Mouse (Mus musculus): Measurements from ENCODE around the gene Cactin. TPM values are rescaled to one million over a fixed set of nuclear protein-coding genes. Genes with fewer than 3 reads are reported as not detected.
A peak's percentile ranks its signal among the peaks of the same experiment; 100 is the strongest.

Cactin gene
- polyA plus RNA-seq, 1 experiment from 2014 or later: 49.9 TPM

GRCm38 (mm10) chr10:81289278-81289677 is 31.6 kb upstream of the Cactin start:
- 4% methylated on average over 7 of the region's 7 CpGs for WGBS
- H3K9me3 ChIP-seq: no peaks in the 10 kb centered on the region
- peak overlapping the region; percentile 46 for H3K4me2 ChIP-seq
- peaks cover 59% of the 10 kb centered on the region for H3K4me1 ChIP-seq
- H3K27me3 ChIP-seq: peaks cover 24% of the 10 kb centered on the region
- H3K4me3 ChIP-seq: peak overlapping the region; percentile 33; the same call in 1 of the 2 replicates
- no peak overlapping the region for H3K9ac ChIP-seq
- peak overlapping the region; percentile 91 for H3K27ac ChIP-seq
- no peak for ATAC-seq (ENCODE audit: borderline replicate concordance, extremely low read depth, low FRiP score, low TSS enrichment)
- no peaks in the 10 kb centered on the region for H3K36me3 ChIP-seq

- Histone ChIP-seq H3K36me3 (no peaks in the 10 kb centered on the region), H3K27ac (peak overlapping the region; percentile 91), H3K4me1 (peaks cover 60% of the 10 kb centered on the region), H3K9me3 (no peaks in the 10 kb centered on the region), H3K4me3 (peak overlapping the region; percentile 33), H3K9ac (no peak overlapping the region), H3K27me3 (peaks cover 18% of the 10 kb centered on the region), H3K4me2 (peak overlapping the region; percentile 46)
- ATAC-seq (ENCODE audit: borderline replicate concordance, extremely low read depth, low FRiP score, low TSS enrichment): no peak
- WGBS: 36% methylated on average over 14 of the region's 14 CpGs
Observed at GRCm38 (mm10) chr10:81289811-81290210, 31.1 kb upstream of the Cactin start.

- peak overlapping the region; percentile 46 for H3K4me2 ChIP-seq
- H3K4me3 ChIP-seq: peak overlapping the region; percentile 33
- H3K9ac ChIP-seq: peak overlapping the region; percentile 6; the same call in 1 of the 2 replicates
- peaks cover 10% of the 10 kb centered on the region; the same call in 1 of the 2 replicates for H3K27me3 ChIP-seq
- H3K9me3 ChIP-seq: no peaks in the 10 kb centered on the region
- 15% methylated on average over 24 of the region's 24 CpGs for WGBS
- peak overlapping the region; percentile 91 for H3K27ac ChIP-seq
- ATAC-seq (ENCODE audit: borderline replicate concordance, extremely low read depth, low FRiP score, low TSS enrichment): no peak
- no peaks in the 10 kb centered on the region for H3K36me3 ChIP-seq
- H3K4me1 ChIP-seq: peaks cover 52% of the 10 kb centered on the region
Observed at GRCm38 (mm10) chr10:81290698-81291460, 30.0 kb upstream of the Cactin start.

- peaks cover 10% of the 10 kb centered on the region; the same call in 1 of the 2 replicates for H3K27me3 ChIP-seq
- peak within 1 kb of the TSS; percentile 91 for H3K27ac ChIP-seq
- ATAC-seq (ENCODE audit: borderline replicate concordance, extremely low read depth, low FRiP score, low TSS enrichment): no peak
- peaks cover 45% of the 10 kb centered on the region for H3K4me1 ChIP-seq
- no peaks in the 10 kb centered on the region for H3K9me3 ChIP-seq
- H3K9ac ChIP-seq: peak within 1 kb of the TSS; percentile 6; the same call in 1 of the 2 replicates
- no peaks in the 10 kb centered on the region for H3K36me3 ChIP-seq
- peak within 1 kb of the TSS; percentile 95 for H3K4me2 ChIP-seq
- whole genome bisulfite sequencing: 57% methylated on average over 9 of the region's 9 CpGs
- peak within 1 kb of the TSS; percentile 33 for H3K4me3 ChIP-seq
Observed at GRCm38 (mm10) chr10:81291511-81292104, 29.3 kb upstream of the Cactin start, which contains the start of gene Tjp3. Gene Tjp3 (minus strand): TSS chr10:81291581.

GRCm38 (mm10) chr10:81292554-81293333 is 28.2 kb upstream of the Cactin start, which contains the start of gene Pip5k1c:
Gene Pip5k1c (plus strand): TSS chr10:81292963.
- H3K4me2 ChIP-seq: peak within 1 kb of the TSS; percentile 95
- peaks cover 48% of the 10 kb centered on the region for H3K4me1 ChIP-seq
- peak within 1 kb of the TSS; percentile 71 for H3K9ac ChIP-seq
- peak within 1 kb of the TSS; percentile 91 for H3K27ac ChIP-seq
- H3K36me3 ChIP-seq: no peaks in the 10 kb centered on the region
- H3K4me3 ChIP-seq: peak within 1 kb of the TSS; percentile 78
- no peaks in the 10 kb centered on the region for H3K9me3 ChIP-seq
- H3K27me3 ChIP-seq: peaks cover 10% of the 10 kb centered on the region; the same call in 1 of the 2 replicates
- WGBS: under 1% methylated on average over 59 of the region's 80 CpGs
- ATAC-seq (ENCODE audit: borderline replicate concordance, extremely low read depth, low FRiP score, low TSS enrichment): peak; percentile 94

- peaks cover 50% of the 10 kb centered on the region for H3K4me1 ChIP-seq
- peak overlapping the region; percentile 85 for H3K27ac ChIP-seq
- no peak for ATAC-seq (ENCODE audit: borderline replicate concordance, extremely low read depth, low FRiP score, low TSS enrichment)
- 1% methylated on average over 25 of the region's 25 CpGs for WGBS
- peaks cover 10% of the 10 kb centered on the region; the same call in 1 of the 2 replicates for H3K27me3 ChIP-seq
- no peaks in the 10 kb centered on the region for H3K36me3 ChIP-seq
- no peaks in the 10 kb centered on the region for H3K9me3 ChIP-seq
- peak overlapping the region; percentile 71 for H3K9ac ChIP-seq
- peak overlapping the region; percentile 95 for H3K4me2 ChIP-seq
- peak overlapping the region; percentile 78 for H3K4me3 ChIP-seq
Observed at GRCm38 (mm10) chr10:81293334-81294030, 27.4 kb upstream of the Cactin start.

GRCm38 (mm10) chr10:81294442-81294841 is 26.5 kb upstream of the Cactin start:
- peaks cover 51% of the 10 kb centered on the region for H3K4me1 ChIP-seq
- peak overlapping the region; percentile 71; the same call in 1 of the 2 replicates for H3K9ac ChIP-seq
- ATAC-seq (ENCODE audit: borderline replicate concordance, extremely low read depth, low FRiP score, low TSS enrichment): no peak
- H3K4me3 ChIP-seq: peak overlapping the region; percentile 78
- WGBS: 47% methylated on average over 8 of the region's 8 CpGs
- peaks cover 10% of the 10 kb centered on the region; the same call in 1 of the 2 replicates for H3K27me3 ChIP-seq
- H3K4me2 ChIP-seq: peak overlapping the region; percentile 95
- H3K36me3 ChIP-seq: no peaks in the 10 kb centered on the region
- no peak overlapping the region for H3K27ac ChIP-seq
- no peaks in the 10 kb centered on the region for H3K9me3 ChIP-seq

GRCm38 (mm10) chr10:81295185-81295584 is 25.7 kb upstream of the Cactin start:
- H3K36me3 ChIP-seq: no peaks in the 10 kb centered on the region
- ATAC-seq (ENCODE audit: borderline replicate concordance, extremely low read depth, low FRiP score, low TSS enrichment): no peak
- H3K27me3 ChIP-seq: peaks cover 10% of the 10 kb centered on the region; the same call in 1 of the 2 replicates
- H3K4me3 ChIP-seq: no peak overlapping the region
- no peaks in the 10 kb centered on the region for H3K9me3 ChIP-seq
- 89% methylated on average over 6 of the region's 6 CpGs for WGBS
- H3K27ac ChIP-seq: no peak overlapping the region
- no peak overlapping the region for H3K4me2 ChIP-seq
- peaks cover 56% of the 10 kb centered on the region for H3K4me1 ChIP-seq
- no peak overlapping the region for H3K9ac ChIP-seq

- 74% methylated on average over 6 of the region's 6 CpGs for WGBS
- no peak for ATAC-seq (ENCODE audit: borderline replicate concordance, extremely low read depth, low FRiP score, low TSS enrichment)
- H3K27me3 ChIP-seq: no peaks in the 10 kb centered on the region
- no peak overlapping the region for H3K4me3 ChIP-seq
- H3K27ac ChIP-seq: peak overlapping the region; percentile 72
- no peak overlapping the region for H3K9ac ChIP-seq
- H3K4me1 ChIP-seq: peaks cover 62% of the 10 kb centered on the region
- H3K4me2 ChIP-seq: no peak overlapping the region
- no peaks in the 10 kb centered on the region for H3K36me3 ChIP-seq
- H3K9me3 ChIP-seq: no peaks in the 10 kb centered on the region
Observed at GRCm38 (mm10) chr10:81297246-81297645, 23.7 kb upstream of the Cactin start.

- peak overlapping the region; percentile 72 for H3K27ac ChIP-seq
- H3K27me3 ChIP-seq: no peaks in the 10 kb centered on the region
- no peaks in the 10 kb centered on the region for H3K36me3 ChIP-seq
- H3K9me3 ChIP-seq: no peaks in the 10 kb centered on the region
- peak; percentile 28; the same call in 1 of the 2 replicates for ATAC-seq (ENCODE audit: borderline replicate concordance, extremely low read depth, low FRiP score, low TSS enrichment)
- H3K4me2 ChIP-seq: peak overlapping the region; percentile 3; the same call in 1 of the 2 replicates
- H3K4me1 ChIP-seq: peaks cover 68% of the 10 kb centered on the region
- H3K4me3 ChIP-seq: no peak overlapping the region
- 43% methylated on average over 10 of the region's 10 CpGs for WGBS
- H3K9ac ChIP-seq: no peak overlapping the region
Observed at GRCm38 (mm10) chr10:81297845-81298244, 23.1 kb upstream of the Cactin start.
